Mouse (Mus musculus) cortical plate, adult 2 months (tissue): ENCODE measurements around the gene Mlxipl. TPM values are rescaled to one million over a fixed set of nuclear protein-coding genes. Genes with fewer than 3 reads are reported as not detected.
A peak's percentile ranks its signal among the peaks of the same experiment; 100 is the strongest.
"Not testable (repeated sequence)": the region's sequence is repeated elsewhere in the genome, so short reads cannot be mapped to it uniquely, and the experiment has no call there.

Experiments used
- H3K27ac ChIP-seq: fragments of 200-500 bp; 2 replicates; pipeline ENCODE4 v1.5.1; 2012; ENCODE audit warnings: low read length, control low read depth, inconsistent platforms; ENCODE audit not compliant: insufficient read depth
- H3K4me1 ChIP-seq: fragments of 200-500 bp; 2 replicates; pipeline ENCODE4 v1.6.1; 2011; ENCODE audit warnings: low read length; ENCODE audit not compliant: control insufficient read depth, insufficient read depth
- H3K4me3 ChIP-seq: fragments of 200-500 bp; 2 replicates; pipeline ENCODE4 v1.5.1; 2011; ENCODE audit warnings: mild to moderate bottlenecking, low read length, control low read depth; ENCODE audit not compliant: insufficient read depth
- CTCF ChIP-seq: fragments of 200-500 bp; IDR thresholded peaks from 2 replicates; pipeline ENCODE4 v1.5.1; 2011; ENCODE audit warnings: mild to moderate bottlenecking, control low read depth, low read length; ENCODE audit not compliant: insufficient read depth; ENCODE audit errors: extremely low read depth
- POLR2A ChIP-seq: fragments of 200-500 bp; IDR thresholded peaks from 2 replicates; pipeline ENCODE4 v1.6.1; 2011; ENCODE audit warnings: mild to moderate bottlenecking, low read length, control low read depth; ENCODE audit not compliant: insufficient read depth; ENCODE audit errors: extremely low read depth
- polyA plus RNA-seq: library from polyadenylated mRNA; depleted of rRNA; stranded (reverse); fragments of >200 nt; gene quantifications from 2 replicates; pipeline ENCODE4 v1.2.3, GENCODE M21; 2012; rRNA removed

Mlxipl gene
- polyA plus RNA-seq, result 4.2 and 5.0 TPM in 2 replicates

DNA sequence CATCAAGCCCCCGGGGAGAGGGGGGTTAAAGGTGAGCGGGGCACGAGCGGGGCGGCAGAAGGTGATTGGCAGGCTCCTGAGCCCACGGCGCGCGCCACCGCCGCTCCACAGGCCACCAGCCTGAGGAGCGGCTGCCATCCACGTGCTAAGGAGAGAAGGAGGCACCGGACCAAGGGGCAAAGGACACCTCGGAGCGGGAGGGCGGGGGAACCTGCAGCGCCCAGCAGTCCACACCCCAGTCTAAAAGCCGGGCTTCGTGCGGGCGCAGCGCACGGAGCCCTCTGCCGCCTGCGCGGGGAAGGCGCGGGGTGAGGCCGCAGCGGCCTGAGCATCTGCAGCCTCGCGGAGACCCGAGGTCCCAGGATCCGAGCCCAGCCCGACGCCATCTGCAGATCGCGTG, at the start of gene Mlxipl:
Gene Mlxipl, plus strand, starts transcription at position 238 of the 400 bp plus-strand sequence.
- no peak within 1 kb of the TSS for H3K27ac ChIP-seq
- no peaks in the 10 kb centered on the region for H3K4me1 ChIP-seq
- H3K4me3 ChIP-seq, result no peak within 1 kb of the TSS
- no peak for TF ChIP-seq CTCF
- no peak for TF ChIP-seq POLR2A

DNA sequence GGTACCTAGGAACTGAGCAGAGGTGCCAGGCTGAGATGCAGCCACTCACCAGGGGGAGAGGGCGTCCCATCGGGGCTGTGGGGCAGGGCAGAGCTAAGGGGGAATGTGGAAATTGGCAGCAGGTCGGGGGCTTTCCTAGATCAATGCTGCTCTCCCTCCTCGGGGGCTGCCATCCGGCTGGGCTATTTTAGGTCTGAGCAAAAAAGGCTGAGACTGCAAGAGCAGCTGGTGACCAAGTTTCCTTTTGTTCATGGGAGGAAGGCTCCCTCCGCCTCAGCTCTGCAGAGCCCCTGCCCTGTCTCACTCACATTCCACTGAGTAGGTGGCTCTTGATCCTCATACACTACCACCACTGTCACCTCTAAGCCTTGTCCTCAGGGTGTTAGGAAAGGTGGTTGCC, 49.6 kb upstream of the Mlxipl start:
- Histone ChIP-seq H3K4me3 (no peak overlapping the region), H3K27ac (peak overlapping the region; percentile 68), H3K4me1 (peaks cover 15% of the 10 kb centered on the region)
- TF ChIP-seq CTCF, result no peak
- no peak for TF ChIP-seq POLR2A

DNA sequence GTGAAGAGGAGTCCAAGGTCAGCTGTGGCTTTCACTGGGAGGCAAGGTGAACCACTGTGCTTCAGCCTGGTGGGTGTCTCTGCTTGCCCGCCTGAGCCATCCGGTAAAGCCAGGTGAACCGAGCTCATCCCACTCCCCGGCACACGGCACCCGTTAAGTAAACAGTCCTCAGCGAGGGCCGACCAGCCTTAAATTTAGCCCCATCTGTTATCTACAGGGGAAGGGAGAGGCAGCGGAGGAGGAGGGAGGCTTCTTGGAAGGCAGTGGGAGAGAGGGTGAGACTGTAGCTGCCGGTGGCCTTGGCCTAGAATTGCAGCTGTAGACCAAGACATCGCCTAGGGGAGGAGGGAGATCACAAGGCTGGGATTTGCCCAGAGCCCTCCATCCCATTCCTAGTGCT, 48.9 kb upstream of the Mlxipl start:
- peak overlapping the region; percentile 68 for H3K27ac ChIP-seq
- H3K4me1 ChIP-seq, result peaks cover 14% of the 10 kb centered on the region
- H3K4me3 ChIP-seq, result no peak overlapping the region
- TF ChIP-seq CTCF (no peak), POLR2A (no peak)

DNA sequence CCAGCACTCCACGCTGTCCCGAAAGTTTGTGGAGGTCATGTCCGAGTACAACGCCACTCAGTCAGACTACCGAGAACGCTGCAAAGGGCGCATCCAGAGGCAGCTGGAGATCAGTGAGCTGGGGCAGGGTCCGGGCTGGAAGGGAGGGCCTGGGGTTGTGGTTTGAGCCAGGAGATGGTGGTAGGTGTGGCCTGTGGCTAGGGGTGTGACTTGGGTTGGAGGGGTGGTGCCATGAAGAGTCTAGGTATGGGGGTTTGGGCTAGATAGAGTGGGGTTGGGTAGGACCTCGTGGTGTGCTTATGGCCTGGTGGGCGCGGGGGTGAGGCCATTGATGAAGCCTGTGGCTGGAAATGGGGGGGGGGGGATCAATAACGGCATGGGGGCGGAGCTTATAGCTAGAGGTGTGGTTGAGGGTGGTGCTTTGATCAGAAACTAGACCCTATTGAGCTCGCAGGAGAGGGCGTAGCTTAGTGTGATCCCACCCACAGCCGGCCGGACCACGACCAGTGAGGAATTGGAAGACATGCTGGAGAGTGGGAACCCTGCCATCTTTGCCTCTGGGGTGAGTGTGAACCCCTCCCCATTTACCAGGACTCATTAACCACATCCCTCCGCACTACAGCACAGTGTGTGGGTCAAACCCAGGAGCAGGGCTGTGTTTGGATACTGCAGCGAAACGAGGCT, 47.4 kb upstream of the Mlxipl start:
- TF ChIP-seq POLR2A, result no peak
- no peak for TF ChIP-seq CTCF
- peaks cover 8% of the 10 kb centered on the region for H3K4me1 ChIP-seq
- H3K4me3 ChIP-seq, result no peak overlapping the region
- no peak overlapping the region for H3K27ac ChIP-seq

DNA sequence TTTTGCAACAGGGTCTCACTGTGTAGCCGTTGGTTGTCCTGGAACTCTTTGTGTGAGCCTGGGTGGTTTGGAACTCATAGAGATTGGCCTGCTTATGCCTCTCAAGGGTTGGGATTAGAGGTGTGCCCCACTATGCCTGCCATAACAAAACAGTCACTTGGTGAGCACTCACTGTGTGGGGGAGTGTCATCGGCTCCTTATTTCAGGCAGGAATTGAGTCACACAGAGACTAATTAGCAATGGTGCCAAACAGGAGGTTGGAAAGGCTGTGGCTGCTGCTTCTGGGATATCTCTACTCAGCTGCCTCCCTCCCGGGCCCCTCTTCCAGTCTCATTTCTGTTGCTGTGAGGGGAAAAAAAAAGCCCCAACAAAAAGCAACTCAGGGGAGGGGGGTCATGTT, 45.1 kb upstream of the Mlxipl start:
- H3K27ac ChIP-seq, result no peak overlapping the region

GRCm38 (mm10) chr5:135048539-135048938, 41.2 kb upstream of the Mlxipl start:
- no peak for TF ChIP-seq CTCF
- TF ChIP-seq POLR2A, result no peak
- Histone ChIP-seq H3K27ac (no peak overlapping the region), H3K4me3 (no peak overlapping the region), H3K4me1 (no peaks in the 10 kb centered on the region)

More for the DNA sequence above, 45.1 kb upstream of the Mlxipl start:
- Histone ChIP-seq H3K4me1 (peaks cover 4% of the 10 kb centered on the region), H3K4me3 (no peak overlapping the region)
- TF ChIP-seq POLR2A, result no peak
- TF ChIP-seq CTCF, result no peak

GRCm38 (mm10) chr5:135049268-135049667, 40.4 kb upstream of the Mlxipl start:
- H3K4me1 ChIP-seq, H3K27ac ChIP-seq, H3K4me3 ChIP-seq: not testable (repeated sequence)

DNA sequence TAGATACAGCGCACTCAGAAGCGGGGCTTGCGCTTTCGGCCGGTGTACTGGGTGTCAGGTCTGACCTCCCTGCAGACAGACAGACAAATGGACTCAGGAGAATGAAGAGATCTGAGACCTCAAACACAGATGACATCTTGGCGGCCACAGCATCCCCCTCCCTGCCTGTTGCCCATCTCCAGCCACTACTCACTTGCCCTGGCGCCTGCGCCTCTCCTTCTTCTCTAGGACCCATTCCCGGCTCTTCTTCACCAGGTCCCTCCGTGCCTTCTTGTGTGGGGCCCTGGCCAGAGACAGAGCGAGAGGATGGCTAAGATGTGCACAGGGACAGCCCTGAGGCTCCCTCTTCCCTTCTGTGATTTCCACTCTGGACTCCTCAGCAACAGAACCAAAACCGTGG, 36.3 kb upstream of the Mlxipl start:
- no peak overlapping the region for H3K4me3 ChIP-seq
- no peak for TF ChIP-seq POLR2A
- no peak for TF ChIP-seq CTCF
- no peaks in the 10 kb centered on the region for H3K4me1 ChIP-seq
- H3K27ac ChIP-seq, result no peak overlapping the region

DNA sequence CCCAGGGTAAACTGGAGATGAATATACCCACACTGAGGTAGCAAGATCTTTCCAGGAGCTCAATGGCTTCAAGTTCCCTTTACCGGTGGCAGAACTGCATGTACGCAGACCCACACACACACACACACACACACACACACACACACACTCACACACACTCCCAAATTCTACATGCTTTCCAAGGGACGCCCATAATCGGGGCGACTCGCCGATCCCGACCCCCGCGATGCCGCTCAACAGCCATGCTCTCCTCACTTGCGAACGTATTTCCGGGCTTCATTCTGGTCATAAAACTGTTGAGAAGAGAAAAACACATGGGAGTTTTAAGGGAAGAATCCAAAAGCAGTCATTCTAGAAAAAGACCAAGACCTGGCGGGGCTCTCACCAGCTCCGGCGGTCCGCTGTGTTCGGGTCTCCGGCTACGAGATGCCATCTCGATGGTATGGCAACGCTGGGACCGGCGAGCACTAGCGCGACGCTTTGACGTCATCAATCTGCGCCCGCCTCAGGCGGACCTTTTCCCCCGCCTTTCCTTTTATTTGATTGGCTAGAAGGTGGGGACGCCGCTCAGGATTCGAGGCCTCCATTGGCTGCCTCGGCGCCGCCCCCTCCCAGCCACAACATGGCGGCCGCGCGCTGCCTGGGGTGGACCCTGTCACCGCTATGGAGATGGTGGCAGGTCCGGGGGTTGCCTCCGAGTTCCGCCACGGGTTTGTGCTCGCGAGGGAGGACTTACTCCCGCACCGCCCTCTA, 25.9 kb upstream of the Mlxipl start, which contains the start of gene Dnajc30:
Gene Dnajc30, plus strand, starts transcription at position 574 of the 753 bp plus-strand sequence.
- Histone ChIP-seq H3K4me1 (peaks cover 6% of the 10 kb centered on the region), H3K27ac (peak within 1 kb of the TSS; percentile 81), H3K4me3 (peak within 1 kb of the TSS; percentile 97)
- TF ChIP-seq CTCF, result no peak
- peak; percentile 78 for TF ChIP-seq POLR2A

DNA sequence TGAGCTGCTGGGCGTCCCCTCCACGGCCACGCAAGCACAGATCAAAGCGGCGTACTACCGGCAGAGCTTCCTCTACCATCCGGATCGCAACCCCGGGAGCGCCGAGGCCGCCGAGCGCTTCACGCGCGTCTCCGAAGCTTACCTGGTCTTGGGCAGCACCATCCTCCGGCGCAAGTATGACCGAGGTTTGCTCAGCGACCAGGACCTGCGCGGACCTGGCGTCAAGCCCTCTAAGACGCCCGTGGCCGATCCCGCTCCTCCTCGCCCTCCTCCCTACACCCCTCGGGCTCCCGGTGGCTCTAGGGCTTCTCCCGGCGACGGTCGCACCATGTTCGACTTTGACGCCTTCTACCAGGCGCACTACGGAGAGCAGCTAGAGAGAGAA, 25.3 kb upstream of the Mlxipl start:
- H3K4me1 ChIP-seq, result peaks cover 6% of the 10 kb centered on the region
- TF ChIP-seq CTCF, result no peak
- no peak for TF ChIP-seq POLR2A
- peak overlapping the region; percentile 97 for H3K4me3 ChIP-seq
- peak overlapping the region; percentile 81 for H3K27ac ChIP-seq

DNA sequence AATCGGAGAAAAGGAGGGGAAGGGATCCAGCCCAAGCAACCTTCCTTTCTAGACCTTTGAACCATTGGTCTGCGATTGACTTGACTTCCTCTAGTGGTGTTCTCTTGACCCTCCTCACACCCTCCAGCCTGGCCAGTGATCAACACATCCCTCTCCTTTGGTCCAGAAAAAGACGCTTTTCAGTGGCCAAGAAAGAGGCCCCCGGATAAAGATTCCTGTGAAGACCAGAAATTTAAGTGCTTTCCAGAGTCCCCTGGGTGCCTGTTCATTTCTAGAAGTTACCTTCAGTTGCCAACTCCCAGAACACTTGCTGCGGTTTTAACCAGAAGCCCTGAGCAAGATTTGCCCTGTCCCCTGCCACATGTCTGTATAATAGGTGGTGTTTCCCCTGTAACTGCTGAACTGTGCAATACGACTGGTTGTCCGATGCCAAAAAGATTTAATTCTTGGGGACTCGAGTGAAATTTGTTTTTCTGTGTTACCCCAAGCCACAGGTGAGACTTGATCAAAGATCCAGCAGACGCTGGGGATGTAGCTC, 24.7 kb upstream of the Mlxipl start, which contains the start of gene Bud23:
Gene Bud23, minus strand, starts transcription at position 51 of the 538 bp plus-strand sequence.
- Histone ChIP-seq H3K27ac (peak within 1 kb of the TSS; percentile 81), H3K4me3 (peak within 1 kb of the TSS; percentile 97)
- H3K4me1 ChIP-seq, result not testable (repeated sequence)
